Mouse (Mus musculus) midbrain, embryonic 11.5 days (tissue): ENCODE data around the gene Msh5. TPM values are rescaled to one million over a fixed set of nuclear protein-coding genes. Genes with fewer than 3 reads are reported as not detected.

ENCODE experiments used
- ATAC-seq: fragments of 200-750 bp; cut with Nextera tagmentation; 2 replicates; pipeline ENCODE4 v1.8.0; 2017; ENCODE audit warnings: moderate TSS enrichment, moderate library complexity; ENCODE audit not compliant: low FRiP score
- DNase-seq: peaks from one replicate; pipeline ENCODE4 v3.0.0; 2015; ENCODE audit warnings: low spot score; ENCODE audit errors: missing footprints
- H3K27ac ChIP-seq: fragments of 300-500 bp; sonication (generic); 2 replicates; pipeline ENCODE4 v1.5.1; 2014; ENCODE audit warnings: low read depth, low read length
- H3K27me3 ChIP-seq: fragments of 300-500 bp; sonication (generic); 2 replicates; pipeline ENCODE4 v1.6.1; 2014; ENCODE audit warnings: mild to moderate bottlenecking, low read length, moderate library complexity, mixed read lengths; ENCODE audit not compliant: control insufficient read depth, insufficient read depth
- H3K36me3 ChIP-seq: fragments of 300-500 bp; sonication (generic); 2 replicates; pipeline ENCODE4 v1.6.1; 2014; ENCODE audit warnings: mild to moderate bottlenecking, low read length, moderate library complexity, mixed read lengths; ENCODE audit not compliant: control insufficient read depth, insufficient read depth
- H3K4me1 ChIP-seq: fragments of 300-500 bp; sonication (generic); 2 replicates; pipeline ENCODE4 v1.6.1; 2014; ENCODE audit warnings: low read length; ENCODE audit not compliant: control insufficient read depth, insufficient read depth
- H3K4me2 ChIP-seq: fragments of 300-500 bp; sonication (generic); 2 replicates; pipeline ENCODE4 v1.6.1; 2014; ENCODE audit warnings: mild to moderate bottlenecking, moderate library complexity
- H3K4me3 ChIP-seq: fragments of 300-500 bp; sonication (generic); 2 replicates; pipeline ENCODE4 v1.5.1; 2014; ENCODE audit warnings: low read depth, low read length
- H3K9ac ChIP-seq: fragments of 300-500 bp; sonication (generic); 2 replicates; pipeline ENCODE4 v1.6.1; 2014; ENCODE audit warnings: low read length
- H3K9me3 ChIP-seq: fragments of 300-500 bp; sonication (generic); 2 replicates; pipeline ENCODE4 v1.6.1; 2016; ENCODE audit warnings: low read length; ENCODE audit not compliant: control insufficient read depth
- WGBS: fragments of 180-500 bp; shearing (Covaris S2); extraction: QIAGEN DNeasy Blood & Tissue Kit; methylation state at CpG from one replicate; pipeline ENCODE4 v1.1.7; 2014; 5-methylcytosine and 5-hydroxymethylcytosine counted together
- polyA plus RNA-seq: library from polyadenylated mRNA; unstranded; fragments of >200 nt; fragmentation: Nextera tagmentation; extraction: Ambion mirVana; gene quantifications from 2 replicates; pipeline ENCODE4 v1.2.1, GENCODE M21; 2014

Gene Msh5
- polyA plus RNA-seq, 1 experiment from 2014 or later, result 5.2 TPM

GRCm38 (mm10) chr17:35051156-35052086 is 4.9 kb upstream of the Msh5 start:
- Histone ChIP-seq H3K4me1 (peaks cover 46% of the 10 kb centered on the region), H3K27ac (peak overlapping the region; percentile 88), H3K27me3 (no peaks in the 10 kb centered on the region), H3K4me3 (peak overlapping the region; percentile 54), H3K36me3 (peaks cover 15% of the 10 kb centered on the region), H3K9ac (peak overlapping the region; percentile 83), H3K4me2 (peak overlapping the region; percentile 68), H3K9me3 (no peaks in the 10 kb centered on the region)
- peak; percentile 97 for DNase-seq
- peak; percentile 75 for ATAC-seq
- WGBS, result 3% methylated on average over 21 of the region's 21 CpGs

DNA sequence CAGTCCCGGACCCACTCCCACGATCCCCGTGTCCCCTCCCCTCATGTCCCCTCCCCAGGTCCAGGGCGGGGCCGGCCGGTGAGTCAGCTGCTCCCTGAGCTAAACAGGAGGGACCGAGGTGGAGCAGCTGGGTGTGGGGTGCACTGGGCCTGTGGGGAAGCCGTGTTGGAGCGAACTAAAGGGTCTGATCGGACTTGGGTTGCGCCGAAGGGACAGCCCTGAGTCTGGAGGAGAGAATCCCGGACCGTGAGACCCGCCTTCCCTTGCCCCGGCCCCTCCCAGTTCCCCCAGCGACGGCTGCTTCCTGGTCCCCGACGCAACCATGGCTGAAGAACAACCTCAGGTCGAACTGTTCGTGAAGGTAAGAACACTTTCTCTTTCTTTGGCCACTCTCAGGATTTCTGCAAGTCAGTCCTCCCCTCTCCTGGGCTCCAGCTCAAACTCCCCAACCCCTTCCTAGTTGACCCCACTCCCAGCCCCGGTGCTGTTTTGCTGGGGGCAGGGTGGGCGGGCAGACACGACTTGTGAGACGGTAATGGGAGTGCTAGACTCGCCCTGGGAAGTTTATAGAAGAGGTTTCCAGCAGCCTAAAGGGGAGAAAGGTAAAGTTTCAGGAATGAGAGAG is 3.7 kb upstream of the Msh5 start:
- ATAC-seq, result 0 out of 2 replicates have a peak, but pooled peaks have one; percentile 6
- H3K9me3 ChIP-seq, result no peaks in the 10 kb centered on the region
- H3K27ac ChIP-seq, result peak overlapping the region; percentile 90
- H3K4me1 ChIP-seq, result peaks cover 52% of the 10 kb centered on the region
- H3K4me2 ChIP-seq, result peak overlapping the region; percentile 68
- H3K27me3 ChIP-seq, result no peaks in the 10 kb centered on the region
- H3K9ac ChIP-seq, result peak overlapping the region; percentile 83
- under 1% methylated on average over 26 of the region's 27 CpGs for WGBS
- H3K4me3 ChIP-seq, result peak overlapping the region; percentile 54
- peaks cover 10% of the 10 kb centered on the region for H3K36me3 ChIP-seq
- DNase-seq, result peak; percentile 97

- 1% methylated on average over 11 of the region's 11 CpGs for WGBS
Observed at GRCm38 (mm10) chr17:35049561-35050016, 3.0 kb upstream of the Msh5 start, which contains the start of gene Clic1. Gene Clic1, plus strand, starts transcription at chr17:35049966.

GRCm38 (mm10) chr17:35048932-35049440 is 2.4 kb upstream of the Msh5 start:
- ATAC-seq (no peak), DNase-seq (no peak)
- peaks cover 7% of the 10 kb centered on the region for H3K36me3 ChIP-seq
- H3K9ac ChIP-seq, result no peak overlapping the region
- no peak overlapping the region; the same call in 1 of the 2 replicates for H3K4me3 ChIP-seq
- WGBS, result 66% methylated on average over 5 of the region's 5 CpGs
- no peaks in the 10 kb centered on the region for H3K27me3 ChIP-seq
- H3K27ac ChIP-seq, result peak overlapping the region; percentile 90; the same call in 1 of the 2 replicates
- peak overlapping the region; percentile 68; the same call in 1 of the 2 replicates for H3K4me2 ChIP-seq
- H3K4me1 ChIP-seq, result peaks cover 52% of the 10 kb centered on the region
- H3K9me3 ChIP-seq, result no peaks in the 10 kb centered on the region

More at GRCm38 (mm10) chr17:35049561-35050016, 3.0 kb upstream of the Msh5 start, which contains the start of gene Clic1:
- Histone ChIP-seq H3K4me1 (peaks cover 52% of the 10 kb centered on the region), H3K27me3 (no peaks in the 10 kb centered on the region), H3K4me3 (peak within 1 kb of the TSS; percentile 54), H3K9ac (peak within 1 kb of the TSS; percentile 83), H3K9me3 (no peaks in the 10 kb centered on the region), H3K27ac (peak within 1 kb of the TSS; percentile 90), H3K36me3 (peaks cover 10% of the 10 kb centered on the region), H3K4me2 (peak within 1 kb of the TSS; percentile 68)
- ATAC-seq, result peak; percentile 14; the same call in 1 of the 2 replicates
- DNase-seq, result peak; percentile 97

DNA sequence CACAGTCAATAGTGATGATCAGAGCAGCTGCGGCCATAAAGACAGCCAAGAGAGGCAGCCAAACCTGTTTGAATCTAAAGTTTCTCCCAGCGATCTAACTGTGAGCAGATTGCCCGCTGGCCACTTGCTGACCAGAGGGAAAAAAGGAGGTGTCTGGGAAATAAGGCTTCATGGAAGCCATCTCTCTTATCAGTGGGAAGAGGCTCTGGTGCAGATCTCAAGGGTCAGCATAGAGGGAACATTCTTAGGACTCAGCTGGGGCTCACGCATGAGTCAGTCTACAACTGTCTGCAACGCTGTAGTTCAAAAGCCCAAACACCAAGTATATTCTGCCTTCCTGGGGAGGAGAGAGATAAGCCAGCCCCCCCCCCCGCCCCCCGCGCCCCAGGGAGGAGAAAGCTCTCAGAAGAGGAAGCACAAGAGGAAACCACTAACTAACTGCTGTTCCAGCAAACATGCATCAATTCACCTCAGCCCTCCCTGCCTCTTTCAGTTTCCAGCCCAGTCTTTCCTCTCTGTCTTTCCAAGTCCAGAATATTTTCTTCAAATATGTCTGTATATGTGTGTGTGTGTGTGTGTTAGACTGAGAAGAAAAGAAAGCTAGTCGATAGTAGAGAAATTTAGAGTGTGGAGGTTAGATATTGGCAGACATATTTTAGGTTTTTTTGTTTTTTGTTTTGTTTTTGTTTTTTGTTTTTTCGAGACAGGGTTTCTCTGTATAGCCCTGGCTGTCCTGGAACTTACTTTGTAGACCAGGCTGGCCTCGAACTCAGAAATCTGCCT is 1.8 kb upstream of the Msh5 start:
- H3K4me1 ChIP-seq, result peaks cover 52% of the 10 kb centered on the region
- no peak overlapping the region for H3K4me3 ChIP-seq
- H3K9ac ChIP-seq, result peak overlapping the region; percentile 34; the same call in 1 of the 2 replicates
- no peaks in the 10 kb centered on the region for H3K9me3 ChIP-seq
- H3K36me3 ChIP-seq, result peaks cover 2% of the 10 kb centered on the region; the same call in 1 of the 2 replicates
- DNase-seq, result no peak
- peak overlapping the region; percentile 12; the same call in 1 of the 2 replicates for H3K4me2 ChIP-seq
- H3K27me3 ChIP-seq, result no peaks in the 10 kb centered on the region
- ATAC-seq, result no peak
- WGBS, result 34% methylated on average over 11 of the region's 11 CpGs
- peak overlapping the region; percentile 57; the same call in 1 of the 2 replicates for H3K27ac ChIP-seq

- no peak overlapping the region for H3K4me3 ChIP-seq
- 0 out of 2 replicates have a peak overlapping the region, but pooled peaks have one; percentile 9 for H3K9ac ChIP-seq
- peak overlapping the region; percentile 57 for H3K27ac ChIP-seq
- DNase-seq (no peak), ATAC-seq (no peak)
- no peak overlapping the region for H3K4me2 ChIP-seq
- WGBS, result 66% methylated on average over 1 of the region's 1 CpGs
- H3K9me3 ChIP-seq, result no peaks in the 10 kb centered on the region
- H3K27me3 ChIP-seq, result no peaks in the 10 kb centered on the region
- peaks cover 1% of the 10 kb centered on the region; the same call in 1 of the 2 replicates for H3K36me3 ChIP-seq
- peaks cover 52% of the 10 kb centered on the region for H3K4me1 ChIP-seq
Observed at GRCm38 (mm10) chr17:35047688-35048087, 1.1 kb upstream of the Msh5 start.

DNA sequence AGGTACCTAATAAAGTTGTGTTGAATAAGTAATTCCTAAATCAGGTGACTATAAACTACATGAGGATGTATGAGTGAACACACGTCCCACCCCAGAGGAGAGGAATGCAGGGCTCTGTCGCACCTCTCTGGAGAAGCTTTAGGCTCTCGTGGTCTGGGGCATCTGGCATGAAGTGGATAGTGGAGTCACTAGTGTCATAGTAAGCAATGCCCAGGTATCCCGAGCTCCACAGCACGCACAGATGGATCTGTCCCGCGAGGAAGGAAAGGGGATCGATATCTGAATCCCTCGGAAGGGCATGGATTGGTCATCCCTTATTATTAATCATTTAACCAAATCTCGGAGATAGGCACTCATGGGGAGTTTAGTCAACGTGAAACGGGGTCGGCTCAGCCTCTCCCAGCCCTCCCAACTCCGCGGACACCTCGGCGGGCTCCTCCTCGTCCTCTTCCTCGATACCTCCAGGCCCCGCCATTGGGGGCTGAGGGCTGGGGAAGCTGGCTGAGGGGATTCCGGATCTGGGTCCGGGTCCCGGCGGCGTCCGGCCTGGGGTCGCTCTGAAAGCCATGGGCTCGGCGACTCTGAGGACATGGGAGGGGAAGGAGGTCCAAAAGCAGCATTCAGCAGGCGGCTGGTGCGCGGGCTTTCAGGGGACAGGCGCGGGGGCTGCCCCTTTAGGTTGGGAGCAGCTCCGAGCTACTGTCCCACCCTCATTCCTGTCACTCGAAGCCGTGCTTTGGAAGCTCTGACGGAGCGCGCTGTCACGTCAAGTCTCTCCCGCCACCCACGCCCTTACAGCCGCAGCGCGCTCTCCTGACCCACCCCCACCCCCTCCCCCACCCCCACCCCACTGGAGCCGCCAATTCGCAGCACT is 501 bp downstream of the Msh5 start:
- Histone ChIP-seq H3K4me3 (peak overlapping the region; percentile 45), H3K4me2 (peak overlapping the region; percentile 97), H3K9ac (peak overlapping the region; percentile 90), H3K27me3 (no peaks in the 10 kb centered on the region), H3K36me3 (no peaks in the 10 kb centered on the region), H3K4me1 (peaks cover 40% of the 10 kb centered on the region), H3K9me3 (no peaks in the 10 kb centered on the region), H3K27ac (peak overlapping the region; percentile 83)
- ATAC-seq (peak; percentile 76; the same call in 1 of the 2 replicates), DNase-seq (peak; percentile 95)
- WGBS, result 7% methylated on average over 45 of the region's 48 CpGs
